Mouse (Mus musculus): ENCODE measurements around the gene Otop3.

Otop3 gene

GRCm38 (mm10) chr11:115334531-115334930 is at the start of gene Otop3:
TSS of gene Otop3 (plus strand) at chr11:115334731.
- DNase-seq (ENCODE audit: low read depth, low spot score): no peak

- DNase-seq (ENCODE audit: low read depth, low spot score): no peak
Measured at GRCm38 (mm10) chr11:115285282-115285681, 49.2 kb upstream of the Otop3 start.

- peak; percentile 56 for DNase-seq (ENCODE audit: low read depth, low spot score)
Measured at GRCm38 (mm10) chr11:115286201-115286993, 48.1 kb upstream of the Otop3 start.

GRCm38 (mm10) chr11:115287386-115287785 is 47.1 kb upstream of the Otop3 start:
- DNase-seq (ENCODE audit: low read depth, low spot score): peak; percentile 85

- DNase-seq (ENCODE audit: low read depth, low spot score): no peak
Measured at GRCm38 (mm10) chr11:115288305-115288704, 46.2 kb upstream of the Otop3 start.

- DNase-seq (ENCODE audit: low read depth, low spot score): no peak
Measured at GRCm38 (mm10) chr11:115289885-115290284, 44.6 kb upstream of the Otop3 start.

GRCm38 (mm10) chr11:115290314-115290713 is 44.2 kb upstream of the Otop3 start:
- no peak for DNase-seq (ENCODE audit: low read depth, low spot score)

GRCm38 (mm10) chr11:115290919-115291318 is 43.6 kb upstream of the Otop3 start:
- peak; percentile 71 for DNase-seq (ENCODE audit: low read depth, low spot score)

GRCm38 (mm10) chr11:115291503-115291902 is 43.0 kb upstream of the Otop3 start:
- no peak for DNase-seq (ENCODE audit: low read depth, low spot score)

- DNase-seq (ENCODE audit: low read depth, low spot score): no peak
Measured at GRCm38 (mm10) chr11:115292631-115293375, 41.7 kb upstream of the Otop3 start.

- DNase-seq (ENCODE audit: low read depth, low spot score): no peak
Measured at GRCm38 (mm10) chr11:115295939-115296338, 38.6 kb upstream of the Otop3 start.

- peak; percentile 81 for DNase-seq (ENCODE audit: low read depth, low spot score)
Measured at GRCm38 (mm10) chr11:115296471-115297210, 37.9 kb upstream of the Otop3 start.

GRCm38 (mm10) chr11:115297214-115297826 is 37.2 kb upstream of the Otop3 start, which contains the start of gene Fads6:
TSS of gene Fads6 (minus strand) at chr11:115297663.
- DNase-seq (ENCODE audit: low read depth, low spot score): peak; percentile 96

GRCm38 (mm10) chr11:115298160-115298559 is 36.4 kb upstream of the Otop3 start:
- DNase-seq (ENCODE audit: low read depth, low spot score): no peak

- DNase-seq (ENCODE audit: low read depth, low spot score): no peak
Measured at GRCm38 (mm10) chr11:115300745-115301144, 33.8 kb upstream of the Otop3 start.

GRCm38 (mm10) chr11:115301351-115301750 is 33.2 kb upstream of the Otop3 start:
- DNase-seq (ENCODE audit: low read depth, low spot score): no peak

- no peak for DNase-seq (ENCODE audit: low read depth, low spot score)
Measured at GRCm38 (mm10) chr11:115303167-115303566, 31.4 kb upstream of the Otop3 start.

GRCm38 (mm10) chr11:115306863-115307262 is 27.7 kb upstream of the Otop3 start, which contains the start of gene Otop2:
TSS of gene Otop2 (plus strand) at chr11:115307163.
- no peak for DNase-seq (ENCODE audit: low read depth, low spot score)

GRCm38 (mm10) chr11:115308781-115309180 is 25.8 kb upstream of the Otop3 start:
- no peak for DNase-seq (ENCODE audit: low read depth, low spot score)

GRCm38 (mm10) chr11:115314249-115314648 is 20.3 kb upstream of the Otop3 start:
- DNase-seq (ENCODE audit: low read depth, low spot score): peak; percentile 22

- DNase-seq (ENCODE audit: low read depth, low spot score): no peak
Measured at GRCm38 (mm10) chr11:115317204-115317603, 17.3 kb upstream of the Otop3 start.
